Mouse (Mus musculus) C2C12 (cell line): ENCODE results near the gene Sde2. TPM values are rescaled to one million over a fixed set of nuclear protein-coding genes. Genes with fewer than 3 reads are reported as not detected.

Experiments
- H3K27me3 ChIP-seq: one replicate; pipeline ENCODE4 v1.6.1; 2011; ENCODE audit not compliant: control insufficient read depth, insufficient read depth, insufficient read length
- H3K36me3 ChIP-seq: one replicate; pipeline ENCODE4 v1.6.1; 2011; ENCODE audit not compliant: control insufficient read depth, insufficient read depth
- H3K4me3 ChIP-seq: one replicate; pipeline ENCODE4 v1.5.1; 2011; ENCODE audit warnings: mild to moderate bottlenecking, control low read depth; ENCODE audit not compliant: poor library complexity, insufficient read depth, severe bottlenecking
- H3K79me2 ChIP-seq: one replicate; pipeline ENCODE4 v1.6.1; 2011; ENCODE audit not compliant: control insufficient read depth, insufficient read depth
- H3K79me3 ChIP-seq: one replicate; pipeline ENCODE4 v1.6.1; 2011; ENCODE audit warnings: low read depth, control low read depth
- H3ac ChIP-seq: one replicate; pipeline ENCODE3; 2011; ENCODE audit warnings: low read depth; ENCODE audit not compliant: control insufficient read depth, insufficient read length
- CEBPB ChIP-seq: IDR thresholded peaks from one replicate; pipeline ENCODE4 v1.6.1; 2011; ENCODE audit warnings: low read depth, mild to moderate bottlenecking, control low read depth, moderate library complexity
- CTCF ChIP-seq: IDR thresholded peaks from one replicate; pipeline ENCODE4 v1.5.1; 2011; ENCODE audit not compliant: control insufficient read depth, insufficient read depth, insufficient read length
- FOSL1 ChIP-seq: IDR thresholded peaks from one replicate; pipeline ENCODE4 v1.8.0; 2011; ENCODE audit warnings: mild to moderate bottlenecking, low read length; ENCODE audit not compliant: poor library complexity, insufficient read depth, severe bottlenecking
- MAX ChIP-seq: IDR thresholded peaks from one replicate; pipeline ENCODE4 v1.6.1; 2011; ENCODE audit warnings: mild to moderate bottlenecking, control low read depth
- MYOD1 ChIP-seq: IDR thresholded peaks from one replicate; pipeline ENCODE4 v1.6.1; 2011; ENCODE audit warnings: low read depth; ENCODE audit not compliant: control insufficient read depth, insufficient read length
- MYOG ChIP-seq: IDR thresholded peaks from one replicate; pipeline ENCODE4 v1.6.1; 2011; ENCODE audit not compliant: control insufficient read depth, insufficient read length; ENCODE audit errors: extremely low read depth
- USF1 ChIP-seq: IDR thresholded peaks from one replicate; pipeline ENCODE4 v1.6.1; 2011; ENCODE audit warnings: low read depth, mild to moderate bottlenecking, control low read depth, moderate library complexity
- polyA plus RNA-seq: library from polyadenylated mRNA; unstranded; fragments of >200 nt; fragmentation: generic; extraction: Trizol; gene quantifications from one replicate; pipeline ENCODE4 v1.2.1, GENCODE M21; 2012; ENCODE audit warnings: missing spikeins

Sde2 gene
- polyA plus RNA-seq, 1 experiment, result 17.7 TPM

DNA sequence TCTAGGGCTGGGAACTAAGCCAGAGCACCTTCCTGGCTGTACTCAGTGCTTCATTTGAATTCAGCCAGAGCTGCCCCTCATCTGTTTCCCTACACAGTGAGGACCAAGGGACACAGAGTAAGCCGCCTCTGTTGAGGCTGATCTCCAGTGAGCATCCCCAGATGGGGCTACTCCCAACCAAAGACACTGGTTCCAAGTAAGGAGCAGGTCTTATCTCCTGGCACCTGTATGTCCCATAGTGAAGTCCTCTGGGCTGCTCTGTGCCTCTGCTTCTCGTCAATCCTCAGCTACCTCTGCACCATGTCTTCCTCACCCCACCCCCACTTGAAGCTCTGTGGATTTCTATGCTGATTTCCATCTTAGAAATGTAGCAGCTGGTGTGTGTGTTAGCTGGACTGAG lies 32.9 kb upstream of the Sde2 start:
- H3K27me3 ChIP-seq, result no peaks in the 10 kb centered on the region
- H3K79me3 ChIP-seq, result peaks cover under 1% of the 10 kb centered on the region
- TF ChIP-seq MYOG (no peak), CEBPB (no peak), USF1 (no peak), CTCF (no peak), MYOD1 (no peak), FOSL1 (no peak), MAX (no peak)
- H3K79me2 ChIP-seq, result peaks cover 3% of the 10 kb centered on the region
- H3K36me3 ChIP-seq, result no peaks in the 10 kb centered on the region
- no peak overlapping the region for H3ac ChIP-seq
- H3K4me3 ChIP-seq, result no peak overlapping the region

DNA sequence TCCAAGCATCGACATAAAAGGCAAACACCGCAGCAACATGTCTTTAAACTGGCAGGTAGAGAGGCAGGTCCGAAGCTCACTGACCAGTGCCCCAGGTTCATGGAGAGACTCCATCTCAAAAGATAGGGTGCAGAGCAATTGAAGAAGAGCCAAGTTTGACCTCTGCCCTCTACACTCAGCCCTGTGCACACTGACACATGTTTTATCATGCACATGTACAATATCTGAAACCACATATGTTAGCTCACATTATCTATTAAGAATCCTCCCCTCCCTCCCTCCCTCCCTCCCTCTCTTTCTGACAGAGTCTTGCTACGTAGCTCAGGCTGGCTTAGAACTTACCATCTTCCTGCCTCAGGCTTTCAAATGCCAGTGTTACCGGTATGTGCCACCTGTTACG lies 29.8 kb upstream of the Sde2 start:
- H3K4me3 ChIP-seq, result no peak overlapping the region
- TF ChIP-seq MYOG, result no peak
- no peak for TF ChIP-seq MAX
- TF ChIP-seq CEBPB, result no peak
- TF ChIP-seq USF1, result no peak
- TF ChIP-seq MYOD1, result no peak
- TF ChIP-seq CTCF, result no peak
- TF ChIP-seq FOSL1, result no peak
- no peaks in the 10 kb centered on the region for H3K36me3 ChIP-seq
- H3K27me3 ChIP-seq, result no peaks in the 10 kb centered on the region
- H3K79me2 ChIP-seq, result no peaks in the 10 kb centered on the region
- H3K79me3 ChIP-seq, result no peaks in the 10 kb centered on the region
- no peak overlapping the region for H3ac ChIP-seq

DNA sequence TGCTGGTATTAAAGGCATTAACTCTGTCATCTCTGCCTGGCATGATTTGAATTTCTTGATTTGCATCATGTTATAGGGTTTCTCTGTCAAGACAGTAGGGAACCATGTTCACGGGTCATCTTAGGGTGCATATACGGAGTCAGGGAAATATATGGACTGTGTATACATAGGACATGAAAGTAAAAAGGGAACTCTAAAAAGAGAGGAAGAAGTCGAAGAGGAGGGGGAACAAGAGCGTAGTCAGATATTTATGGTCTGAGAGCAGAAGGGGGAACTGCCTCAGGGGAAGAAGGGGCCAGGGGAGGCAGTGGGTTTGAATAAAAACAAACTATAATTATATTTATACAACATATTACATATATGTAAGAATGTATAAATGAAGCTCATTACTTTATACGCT lies 28.7 kb upstream of the Sde2 start:
- Histone ChIP-seq H3ac (no peak overlapping the region), H3K36me3 (no peaks in the 10 kb centered on the region), H3K4me3 (no peak overlapping the region), H3K79me3 (no peaks in the 10 kb centered on the region), H3K79me2 (no peaks in the 10 kb centered on the region), H3K27me3 (no peaks in the 10 kb centered on the region)
- no peak for TF ChIP-seq FOSL1
- no peak for TF ChIP-seq CEBPB

DNA sequence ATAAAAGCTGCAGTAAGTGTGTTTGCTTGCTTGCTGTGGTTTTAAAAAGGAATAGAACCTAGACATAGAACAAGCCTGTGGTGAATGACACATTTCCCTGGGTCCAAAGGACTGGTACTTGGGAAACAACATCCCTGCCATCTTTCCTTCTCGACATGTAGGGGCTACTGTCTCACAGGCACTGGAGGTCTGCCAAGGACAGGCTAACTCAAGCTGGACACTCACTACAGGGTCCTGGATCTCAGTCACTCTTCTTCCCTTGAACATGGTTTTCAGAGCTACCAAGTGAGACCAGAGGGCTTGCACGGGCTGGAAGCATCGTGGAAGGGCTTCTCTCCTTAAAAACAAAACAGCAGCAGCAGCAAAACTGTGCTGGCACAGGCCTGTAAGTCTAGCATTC lies 27.2 kb upstream of the Sde2 start:
- H3ac ChIP-seq, result no peak overlapping the region
- H3K36me3 ChIP-seq, result no peaks in the 10 kb centered on the region
- H3K79me2 ChIP-seq, result no peaks in the 10 kb centered on the region
- H3K79me3 ChIP-seq, result no peaks in the 10 kb centered on the region
- H3K4me3 ChIP-seq, result no peak overlapping the region
- H3K27me3 ChIP-seq, result no peaks in the 10 kb centered on the region
- TF ChIP-seq USF1 (no peak), CTCF (no peak), MAX (no peak), MYOD1 (no peak), FOSL1 (no peak), CEBPB (no peak), MYOG (no peak)

DNA sequence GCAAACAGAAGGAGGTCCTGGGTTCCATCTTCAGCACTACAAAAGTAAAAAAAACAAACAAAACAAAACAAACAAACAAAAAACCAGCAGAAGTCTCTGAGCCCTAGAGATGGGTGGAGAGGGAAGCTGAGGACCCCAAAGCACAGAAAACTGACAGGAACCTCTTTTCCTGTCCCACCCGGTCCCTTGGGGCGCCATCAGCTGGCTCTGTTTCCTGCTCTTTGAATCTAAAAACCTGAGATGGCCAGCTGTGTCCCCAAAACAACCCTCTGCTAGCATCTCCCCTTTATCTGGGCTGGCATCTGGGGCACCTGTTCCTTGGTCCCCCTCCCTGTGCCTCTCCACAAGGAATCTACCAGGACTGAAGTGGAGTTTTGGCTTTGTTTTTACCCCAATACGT lies 26.2 kb upstream of the Sde2 start:
- Histone ChIP-seq H3K36me3 (no peaks in the 10 kb centered on the region), H3K27me3 (no peaks in the 10 kb centered on the region), H3K79me2 (no peaks in the 10 kb centered on the region), H3K79me3 (no peaks in the 10 kb centered on the region), H3ac (no peak overlapping the region), H3K4me3 (no peak overlapping the region)
- no peak for TF ChIP-seq USF1
- no peak for TF ChIP-seq FOSL1
- no peak for TF ChIP-seq CEBPB
- TF ChIP-seq MAX, result no peak
- no peak for TF ChIP-seq MYOG

DNA sequence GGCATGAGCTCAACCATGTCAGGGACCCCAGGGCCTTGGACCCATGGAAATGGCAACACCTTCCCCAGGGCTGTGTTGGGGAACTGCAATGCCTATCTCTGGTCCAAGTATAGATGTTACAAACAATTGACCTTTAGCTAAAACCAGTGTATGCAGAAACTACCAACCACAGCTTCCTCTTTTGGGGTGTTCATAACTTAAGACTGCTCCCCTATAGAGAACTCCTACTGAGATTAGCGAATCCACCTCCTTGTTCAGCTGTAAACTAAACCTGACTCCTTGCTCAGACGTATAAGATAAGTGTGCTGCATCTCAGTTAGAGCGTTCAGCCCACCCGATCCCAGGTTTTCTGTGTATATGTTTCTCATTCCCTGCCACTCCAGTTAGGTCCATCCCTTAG lies 24.3 kb upstream of the Sde2 start:
- Histone ChIP-seq H3K79me2 (no peaks in the 10 kb centered on the region), H3K79me3 (no peaks in the 10 kb centered on the region), H3ac (no peak overlapping the region), H3K36me3 (no peaks in the 10 kb centered on the region), H3K27me3 (no peaks in the 10 kb centered on the region), H3K4me3 (no peak overlapping the region)
- TF ChIP-seq FOSL1 (no peak), CTCF (no peak), MAX (no peak), MYOD1 (no peak), CEBPB (no peak), USF1 (no peak), MYOG (no peak)
